Mouse (Mus musculus) CH12.LX (cell line): ENCODE results near the gene Olfr1287.

ENCODE experiments used
- CTCF ChIP-seq, 2 experiments: IDR thresholded peaks in 1 of 2; conservative IDR thresholded peaks in 1 of 2; 2 replicates each; pipeline ENCODE4 v1.5.1; 2011 to 2012; ENCODE audit warnings: low read depth in 2 of 2, low read length in 2 of 2, improper control_type of control experiment in 1 of 2, inconsistent platforms in 1 of 2, mild to moderate bottlenecking in 1 of 2, moderate library complexity in 1 of 2
- EP300 ChIP-seq: IDR thresholded peaks from 2 replicates; pipeline ENCODE4 v1.6.1; 2011; ENCODE audit warnings: low read length, improper control_type of control experiment
- NELFE ChIP-seq: IDR thresholded peaks from 2 replicates; pipeline ENCODE4 v1.6.1; 2011; ENCODE audit warnings: low read depth, low read length, improper control_type of control experiment
- NRF1 ChIP-seq: IDR thresholded peaks from 2 replicates; pipeline ENCODE4 v1.6.1; 2014; ENCODE audit warnings: low read depth, mild to moderate bottlenecking, inconsistent platforms, low read length, improper control_type of control experiment, moderate library complexity
- POLR2A ChIP-seq: IDR thresholded peaks from 2 replicates; pipeline ENCODE4 v1.6.1; 2011; ENCODE audit warnings: low read depth, mild to moderate bottlenecking, improper control_type of control experiment, low read length
- UBTF ChIP-seq: IDR thresholded peaks from 2 replicates; pipeline ENCODE4 v1.6.1; 2012; ENCODE audit warnings: low read depth, mild to moderate bottlenecking, inconsistent platforms, low read length, improper control_type of control experiment, moderate library complexity
- USF1 ChIP-seq: IDR thresholded peaks from 2 replicates; pipeline ENCODE4 v1.6.1; 2014; ENCODE audit warnings: low read depth, mild to moderate bottlenecking, inconsistent platforms, low read length, improper control_type of control experiment

DNA sequence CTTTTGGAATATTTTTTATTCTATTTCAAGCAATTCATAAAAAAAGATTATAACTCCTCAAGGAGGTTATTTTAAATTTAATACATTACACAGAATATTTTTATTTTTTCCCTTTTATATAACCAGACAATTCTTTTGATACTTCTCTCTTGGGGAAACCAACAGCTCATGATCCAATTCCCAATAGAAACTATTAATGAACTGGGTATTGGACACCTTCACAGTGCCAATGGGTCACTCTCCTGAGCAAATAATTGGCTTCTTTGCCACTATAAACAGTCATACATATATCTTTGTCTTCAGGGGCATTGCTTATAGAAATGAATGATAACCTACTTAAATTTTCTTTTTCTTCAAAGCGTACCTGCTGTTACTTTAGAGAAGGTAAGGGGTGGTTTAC is 24.9 kb downstream of the Olfr1287 start, which contains the start of gene Olfr1288:
- no peak for TF ChIP-seq UBTF
- TF ChIP-seq CTCF (conservative IDR thresholded peaks at IDR 0.05 in 1 of 2, IDR thresholded peaks at IDR 0.05 in 1 of 2; ENCODE audit: low read depth in 2 of 2, low read length in 2 of 2): no peak
- no peak for TF ChIP-seq EP300
- no peak for TF ChIP-seq NRF1
- no peak for TF ChIP-seq USF1
- no peak for TF ChIP-seq NELFE
- TF ChIP-seq POLR2A: no peak
